Mouse (Mus musculus) adrenal gland, adult 18-20 months (tissue): ENCODE measurements around the gene Mpp4. TPM values are rescaled to one million over a fixed set of nuclear protein-coding genes. Genes with fewer than 3 reads are reported as not detected.

Experiments
- DNase-seq, 2 experiments: peaks; one replicate each; pipeline ENCODE4 v3.0.0; 2021 to 2022; ENCODE audit warnings: low spot score in 2 of 2
- total RNA-seq, 2 experiments: library from RNA; stranded (reverse); gene quantifications; 1 replicate in 1 of 2; 2 replicates in 1 of 2; pipeline ENCODE4 v1.2.3; 2021

The Mpp4 gene
- total RNA-seq, 2 experiments from 2014 or later: 0.17 to 0.38 TPM

DNA sequence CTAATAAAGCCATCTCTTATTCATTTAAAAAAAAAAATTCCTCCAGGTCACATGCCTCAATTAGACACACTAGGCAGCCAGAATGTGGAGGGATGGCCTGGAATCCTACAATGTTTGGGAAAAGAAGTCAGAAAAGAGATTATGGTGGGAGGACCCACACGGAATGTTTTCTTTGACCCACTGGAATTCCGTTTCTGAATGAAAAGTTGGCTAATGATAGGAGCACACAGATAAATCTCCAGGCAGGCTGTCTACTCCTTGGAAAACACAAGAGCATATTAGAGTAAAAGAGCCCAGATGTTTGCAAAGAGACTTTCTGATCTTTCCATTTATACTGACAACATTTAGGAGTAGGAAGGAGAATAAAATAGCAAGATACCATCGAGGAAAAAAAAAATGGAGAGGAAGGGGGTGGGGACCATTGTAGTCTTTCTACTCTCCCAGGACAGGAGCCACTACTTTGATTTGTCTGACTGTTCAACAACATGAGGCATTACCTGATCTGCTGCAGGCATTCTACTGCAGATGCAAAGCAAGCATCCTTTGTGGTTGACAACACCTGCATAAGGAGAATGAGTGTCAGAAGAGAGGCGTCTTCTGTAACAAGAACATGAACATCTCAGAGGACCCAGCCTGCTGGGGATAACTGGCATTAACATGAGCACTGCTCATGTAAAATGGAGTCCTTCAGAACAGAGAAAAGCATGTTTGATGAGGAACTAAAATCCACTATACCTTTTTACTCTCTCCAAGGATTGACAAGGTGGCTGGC lies 4.7 kb upstream of the Mpp4 start:
- DNase-seq: no peak

DNA sequence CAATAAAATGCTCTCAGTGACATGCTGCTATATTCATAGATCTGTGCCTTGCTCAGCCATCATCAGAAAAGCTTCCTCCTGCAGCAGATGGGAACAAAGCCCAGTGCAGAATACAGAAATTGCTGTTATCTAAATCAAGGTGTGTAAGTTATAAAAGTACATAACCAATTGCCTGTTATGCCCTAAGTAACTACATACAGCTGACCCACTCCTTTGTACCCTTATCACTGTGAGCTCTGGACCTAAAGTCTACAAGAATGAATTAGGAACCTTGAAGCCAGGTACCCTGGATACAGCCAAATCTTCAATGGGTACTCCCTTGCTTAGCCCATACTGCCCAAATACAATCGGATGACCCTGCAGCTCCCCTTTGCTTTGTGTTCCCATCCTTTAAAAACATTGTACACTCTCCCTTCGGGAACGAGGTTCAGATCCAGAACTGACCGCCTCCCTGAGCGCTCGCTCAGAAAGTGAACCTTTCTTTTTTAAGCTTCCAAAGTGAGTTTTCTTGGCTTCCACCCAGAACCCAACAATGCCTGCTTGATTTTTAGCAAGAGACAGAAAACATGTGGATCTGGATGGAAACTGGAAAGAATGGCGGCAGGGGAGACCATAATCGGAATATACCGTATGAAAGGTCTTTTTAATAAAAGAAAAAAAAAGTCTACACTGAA lies 3.2 kb upstream of the Mpp4 start:
- DNase-seq: no peak

DNA sequence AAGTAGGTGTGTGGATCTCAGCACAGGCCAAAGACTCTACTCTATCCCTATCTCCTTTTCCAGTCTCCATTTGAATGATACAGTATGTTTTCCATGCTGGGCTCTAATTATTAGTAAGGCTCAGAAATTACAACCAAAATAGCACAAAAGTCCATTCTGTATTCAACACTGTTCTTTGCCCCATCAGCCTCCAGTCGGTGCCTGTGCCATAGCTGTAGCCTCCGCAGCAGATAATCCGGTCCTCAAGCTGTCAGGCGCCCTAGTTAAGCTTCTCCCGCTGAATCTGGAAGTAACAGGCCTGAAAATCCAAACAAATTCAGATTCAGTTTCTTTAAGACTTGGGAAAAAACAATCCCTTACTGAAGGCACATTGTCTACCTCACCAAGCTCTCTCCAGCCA lies 729 bp upstream of the Mpp4 start:
- DNase-seq: no peak

DNA sequence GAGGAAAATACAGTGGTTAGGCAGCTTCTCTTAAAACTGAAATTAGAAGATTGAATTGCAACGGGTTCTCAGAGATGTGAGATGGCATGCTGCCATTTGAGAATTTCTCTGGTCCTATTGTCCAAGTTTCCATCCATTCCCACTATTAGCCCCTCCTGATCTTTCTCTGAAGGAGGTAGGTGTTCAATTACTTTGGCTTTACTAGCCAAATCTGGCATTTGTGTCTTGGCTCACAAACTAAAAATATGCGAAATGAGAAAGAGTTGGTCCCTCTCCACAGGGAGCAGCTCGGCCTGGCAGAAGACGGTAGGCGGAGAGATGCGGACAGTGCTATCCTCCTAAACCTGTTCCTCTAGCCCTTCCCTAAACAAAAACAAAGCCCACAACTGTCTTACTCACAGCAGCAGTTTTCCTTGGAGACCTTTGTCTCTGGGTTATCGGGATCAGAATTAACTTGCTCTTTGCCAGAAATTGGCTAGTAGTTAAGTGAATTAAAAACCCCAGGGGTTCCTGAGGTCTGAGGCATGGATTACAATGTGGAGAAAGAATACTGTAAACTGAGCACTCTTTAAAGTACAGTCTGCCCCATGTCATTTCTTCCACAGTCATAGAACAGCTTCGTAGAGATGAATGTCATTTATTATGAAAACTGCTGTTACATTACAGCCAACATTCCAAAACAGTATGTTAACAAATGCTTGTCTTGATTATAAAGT lies 722 bp downstream of the Mpp4 start:
- no peak for DNase-seq

DNA sequence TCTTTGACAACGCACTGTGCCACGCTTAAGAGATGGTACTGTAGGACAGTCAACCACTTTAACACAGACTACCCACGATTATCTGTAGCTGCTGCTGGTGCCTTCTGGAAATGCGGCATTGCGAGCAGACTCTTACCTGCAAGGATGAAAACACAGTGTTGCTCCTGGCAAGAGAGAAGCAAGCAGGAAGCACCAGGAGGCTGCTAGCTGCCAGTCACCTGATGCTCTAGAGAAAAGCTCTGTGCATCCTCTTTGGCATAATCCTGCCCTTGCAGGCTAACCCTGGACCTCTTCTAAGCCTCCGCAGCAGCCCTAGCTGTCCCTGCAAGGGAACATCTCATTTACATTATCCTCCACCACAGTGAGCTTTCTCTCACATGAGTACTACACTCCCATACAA lies 1.8 kb downstream of the Mpp4 start:
- DNase-seq: no peak

DNA sequence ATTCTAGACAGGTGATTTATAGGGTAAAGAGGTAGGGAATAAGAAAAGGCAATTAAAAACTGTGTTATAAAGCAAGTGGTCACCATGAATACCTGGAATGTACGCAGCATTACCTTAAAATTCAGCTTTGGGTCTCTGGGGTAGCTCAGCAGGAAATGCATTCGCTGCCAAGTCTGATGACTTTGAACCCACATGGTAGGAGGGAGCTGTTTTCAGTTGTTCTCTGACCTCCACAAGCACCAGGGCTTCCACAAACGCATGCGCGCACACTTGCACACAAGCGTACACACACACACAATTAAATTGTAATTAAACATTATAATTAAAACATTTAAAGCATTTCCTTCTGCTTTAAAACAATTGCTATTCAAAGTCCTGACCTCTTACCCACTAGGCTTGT lies 2.3 kb downstream of the Mpp4 start:
- no peak for DNase-seq

- DNase-seq: no peak
Measured at GRCm38 (mm10) chr1:59159136-59159535, 4.1 kb downstream of the Mpp4 start.

GRCm38 (mm10) chr1:59158498-59158897 lies 4.7 kb downstream of the Mpp4 start:
- DNase-seq: no peak

- DNase-seq: no peak
Measured at GRCm38 (mm10) chr1:59157846-59158245, 5.3 kb downstream of the Mpp4 start.

- DNase-seq: no peak
Measured at GRCm38 (mm10) chr1:59152346-59152745, 10.8 kb downstream of the Mpp4 start.

DNA sequence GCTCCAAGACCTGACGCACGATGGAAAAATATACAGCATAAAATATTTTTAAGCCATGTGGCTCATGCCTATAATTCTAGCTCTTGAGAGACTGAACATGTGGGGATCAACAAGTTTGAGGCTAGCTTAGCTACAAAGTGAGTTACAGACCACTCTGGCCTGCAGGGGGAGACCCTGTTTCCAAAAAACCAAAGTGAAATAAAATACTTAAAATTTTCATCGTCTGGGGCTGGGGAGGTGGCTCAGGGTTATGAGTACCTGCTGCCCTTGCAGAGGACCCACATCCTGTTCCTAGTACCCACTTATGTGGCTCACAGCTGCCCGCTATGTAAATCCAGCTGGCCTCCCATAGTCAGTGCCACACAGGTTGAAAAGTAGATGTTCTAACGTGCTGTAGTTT lies 12.6 kb downstream of the Mpp4 start:
- no peak for DNase-seq

- DNase-seq: peak; percentile 34 to 37
Measured at GRCm38 (mm10) chr1:59144543-59144942, 18.6 kb downstream of the Mpp4 start.

GRCm38 (mm10) chr1:59142809-59143208 lies 20.4 kb downstream of the Mpp4 start:
- peak; percentile 67 to 69 for DNase-seq

DNA sequence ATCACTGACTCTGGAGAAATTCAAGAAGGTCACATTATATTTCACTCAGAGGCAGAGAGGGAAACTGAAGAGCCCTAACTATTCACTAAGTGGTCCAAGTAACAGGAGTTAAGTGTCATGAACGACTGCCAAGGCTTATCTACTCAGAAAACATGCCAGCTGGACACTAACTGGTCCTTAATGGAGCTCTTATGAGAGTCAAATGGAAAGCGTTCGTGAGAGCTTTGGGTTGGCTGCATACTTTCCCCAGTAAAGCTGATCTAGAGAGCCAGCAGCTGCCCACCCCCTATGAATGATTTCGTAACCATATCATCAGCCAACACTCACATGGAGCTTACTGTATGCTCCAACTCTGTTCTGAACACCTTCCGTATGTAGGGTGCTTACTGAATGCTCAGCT lies 28.8 kb downstream of the Mpp4 start:
- DNase-seq: no peak

DNA sequence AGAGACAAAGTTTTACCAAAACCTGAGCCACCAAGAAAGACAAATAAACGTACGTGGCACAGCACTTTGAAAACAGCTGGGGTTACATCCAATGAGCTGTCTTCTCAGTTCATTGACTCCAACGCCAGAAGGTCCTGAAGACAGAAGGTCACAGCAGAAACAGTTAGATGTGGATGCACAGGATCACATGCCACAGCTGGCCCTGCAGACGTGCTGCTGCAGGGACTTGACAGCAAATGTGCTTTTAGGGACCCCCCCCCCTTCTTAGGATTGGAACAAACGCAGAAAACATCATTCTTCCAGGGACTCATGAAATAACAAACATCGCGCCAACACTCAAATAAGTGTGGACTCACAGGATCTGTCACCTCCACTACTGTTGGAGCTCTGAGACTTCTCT lies 34.3 kb downstream of the Mpp4 start:
- DNase-seq: no peak

- DNase-seq: no peak
Measured at GRCm38 (mm10) chr1:59125558-59125957, 37.6 kb downstream of the Mpp4 start.

- peak; percentile 90 to 92 for DNase-seq
Measured at GRCm38 (mm10) chr1:59119720-59120457, 43.3 kb downstream of the Mpp4 start, which contains the start of gene Tmem237. Tmem237 (minus strand) TSS chr1:59120408.

DNA sequence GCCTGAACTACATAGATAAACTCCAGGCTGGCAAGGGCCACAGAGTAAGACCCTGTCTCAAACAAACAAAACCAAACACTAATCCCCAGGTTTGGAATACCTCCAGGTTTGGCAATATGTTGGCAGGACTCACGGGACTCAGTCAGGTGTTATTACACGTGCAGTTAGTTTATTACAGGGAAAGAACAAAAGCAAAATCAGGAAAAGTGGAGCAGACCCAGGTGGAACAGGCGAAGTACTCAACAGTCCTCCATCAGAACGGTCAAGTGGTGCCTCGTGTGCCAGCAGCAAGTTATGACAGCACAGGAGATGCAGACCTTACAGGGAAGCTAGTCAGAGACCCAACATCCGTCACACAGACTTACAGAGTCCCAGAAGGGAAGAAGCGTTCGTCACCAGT lies 52.7 kb downstream of the Mpp4 start:
- DNase-seq: no peak

GRCm38 (mm10) chr1:59102071-59102470 lies 61.1 kb downstream of the Mpp4 start:
- no peak for DNase-seq

- DNase-seq: no peak
Measured at GRCm38 (mm10) chr1:59101020-59101419, 62.2 kb downstream of the Mpp4 start.

DNA sequence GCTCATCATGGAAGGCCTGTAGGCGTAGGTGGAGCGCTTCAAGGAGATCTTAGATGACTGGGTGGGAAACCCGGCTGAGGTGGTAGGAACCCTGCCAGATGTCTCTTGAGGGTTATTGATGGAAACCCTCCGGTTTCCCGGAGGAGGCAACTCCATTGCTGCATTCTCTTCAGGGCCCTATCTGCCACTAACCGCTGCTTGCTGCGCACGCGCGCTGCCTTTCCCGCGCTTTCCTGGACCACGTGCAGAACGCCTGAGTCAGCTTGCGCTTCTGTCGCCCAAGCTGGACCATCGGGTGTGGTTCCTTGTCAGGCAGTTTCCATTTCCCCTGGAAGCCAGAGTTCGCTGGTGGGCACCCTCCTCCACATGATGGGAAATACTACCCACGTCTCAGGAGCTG lies 68.5 kb downstream of the Mpp4 start, which contains the start of gene C2cd6:
C2cd6 (minus strand) TSS at position 196 of the 400 bp plus-strand sequence.
- DNase-seq: no peak
